ENCODE assay signal across 8 mouse cellular contexts in the genomic region with DNA sequence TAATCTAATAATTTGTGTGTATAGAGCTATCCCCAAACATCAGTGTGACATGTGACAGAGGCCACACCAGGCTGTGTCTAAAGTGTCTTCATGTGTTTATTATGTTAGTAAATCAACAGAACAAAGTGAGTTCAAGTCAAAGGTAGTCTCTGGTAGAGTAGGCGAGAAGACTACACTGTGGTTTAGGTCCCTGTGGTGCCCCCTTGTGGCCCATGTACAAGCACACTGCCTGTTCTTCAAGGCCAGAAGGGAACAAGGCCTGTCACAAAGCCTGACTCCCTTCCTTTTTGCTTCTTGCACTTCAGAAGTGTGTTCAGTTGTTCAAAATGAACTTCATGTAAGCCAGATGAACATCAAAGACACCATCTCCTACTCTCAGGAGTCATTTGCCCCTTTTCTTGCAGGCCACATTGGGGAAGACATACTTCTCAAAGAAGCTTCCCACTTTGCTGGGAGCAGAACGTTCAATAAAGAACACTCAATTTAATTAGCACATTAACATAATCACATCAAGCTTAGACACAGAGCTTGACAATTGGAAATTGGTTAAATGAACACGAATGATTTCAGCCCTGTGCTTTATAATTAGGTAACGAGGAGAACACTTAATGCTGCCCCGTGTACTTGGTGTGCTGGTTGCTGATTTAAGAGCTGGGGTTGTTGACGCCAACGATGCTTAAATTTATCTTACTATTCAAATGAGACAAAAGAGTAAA. TPM values are rescaled to one million over a fixed set of nuclear protein-coding genes. Genes with fewer than 3 reads are reported as not detected.
DNase-seq lines count a peak whose midpoint lies in the region; ATAC-seq and TF ChIP-seq lines count a peak whose summit lies in the region.
"Had no signal": no experiment of that assay in that cellular context is flagged by ENCODE, and none has a peak within 500 bp of the region (broad histone marks: within the 10 kb centered on the region; RNA-seq: fewer than 3 reads in every experiment).

No protein-coding gene starts in this region.

- no peaks in the 10 kb centered on the region for H3K36me3 ChIP-seq in MEL (ENCODE audit: control insufficient read depth in 1 of 2, insufficient read depth in 2 of 2, low read length in 2 of 2)
- no peaks in the 10 kb centered on the region for H3K36me3 ChIP-seq in kidney, postnatal 0 days (ENCODE audit: insufficient read depth, low read length)
- no peaks in the 10 kb centered on the region for H3K36me3 ChIP-seq in splenic B cell, adult 2 months (ENCODE audit: control insufficient read depth, insufficient read depth, low read length, poor library complexity, severe bottlenecking)
- H3K36me3 ChIP-seq: limb, embryonic 15.5 days had no signal

- H3K9ac ChIP-seq in MEL (ENCODE audit: control insufficient read depth, low read depth, low read length, poor library complexity, severe bottlenecking), result no peak overlapping the region
- no peak overlapping the region for H3K9ac ChIP-seq in kidney, postnatal 0 days (ENCODE audit: low read depth, low read length)
- H3K9ac ChIP-seq: limb, embryonic 15.5 days had no signal

- ATAC-seq in kidney, postnatal 0 days (replicated peaks; ENCODE audit: low FRiP score, low read depth), result peak; percentile 43; the same call in 1 of the 2 replicates

- H3K4me1 ChIP-seq in lung, adult 2 months (ENCODE audit: control insufficient read depth, insufficient read depth, low read length), result no peaks in the 10 kb centered on the region
- no peaks in the 10 kb centered on the region for H3K4me1 ChIP-seq in MEL (ENCODE audit: control insufficient read depth in 1 of 2, insufficient read depth in 2 of 2, low read length in 2 of 2)
- H3K4me1 ChIP-seq in bone marrow macrophage, adult 2 months (ENCODE audit: control insufficient read depth, insufficient read depth, low read length), result 0 out of 2 replicates have a peak, but pooled peaks cover 2% of the 10 kb centered on the region
- no peaks in the 10 kb centered on the region for H3K4me1 ChIP-seq in kidney, postnatal 0 days (replicated peaks; ENCODE audit: insufficient read depth, low read length)
- H3K4me1 ChIP-seq: limb, embryonic 15.5 days had no signal

- no peak overlapping the region for H3K27ac ChIP-seq in MEL (ENCODE audit: control insufficient read depth, low read depth, low read length)
- no peak overlapping the region for H3K27ac ChIP-seq in bone marrow macrophage, adult 2 months (ENCODE audit: insufficient read depth, low read depth, low read length)
- H3K27ac ChIP-seq in kidney, postnatal 0 days, result no peak overlapping the region
- H3K27ac ChIP-seq: limb, embryonic 15.5 days had no signal

- DNase-seq in lung, adult 2 months, result no peak
- DNase-seq in lung, postnatal 25 days (ENCODE audit: low spot score), result no peak
- peak; percentile 18 for DNase-seq in MEL (ENCODE audit: low read depth, low spot score)
- peak; percentile 59 for DNase-seq in kidney, postnatal 0 days (ENCODE audit: low spot score)
- DNase-seq in splenic B cell, adult 2 months (ENCODE audit: low read depth, low spot score), result peak; percentile 1
- DNase-seq in urinary bladder, adult 18-20 months (ENCODE audit: low spot score in 2 of 2), result no peak

- H3K27me3 ChIP-seq in MEL (ENCODE audit: control insufficient read depth in 1 of 2, insufficient read depth in 2 of 2, low read length in 2 of 2), result no peaks in the 10 kb centered on the region
- no peaks in the 10 kb centered on the region for H3K27me3 ChIP-seq in kidney, postnatal 0 days (ENCODE audit: insufficient read depth, low read length)
- H3K27me3 ChIP-seq in splenic B cell, adult 2 months (ENCODE audit: control insufficient read depth, insufficient read depth, low read length, poor library complexity, severe bottlenecking), result no peaks in the 10 kb centered on the region
- H3K27me3 ChIP-seq: limb, embryonic 15.5 days had no signal

- TF ChIP-seq RAD21 in MEL (IDR thresholded peaks at IDR 0.05; ENCODE audit: low read depth, low read length), result no peak; the same call in 1 of the 2 replicates

- H3K79me2 ChIP-seq in MEL (ENCODE audit: control insufficient read depth, insufficient read depth, low read length, poor library complexity), result no peaks in the 10 kb centered on the region

- WGBS in lung, adult 2 months, result 79% methylated on average over 7 of the region's 7 CpGs
- 73% methylated on average over 7 of the region's 7 CpGs for WGBS in kidney, postnatal 0 days

- H3K9me3 ChIP-seq in MEL (replicated peaks; ENCODE audit: insufficient read depth, low read length), result no peaks in the 10 kb centered on the region
- H3K9me3 ChIP-seq in kidney, postnatal 0 days (replicated peaks; ENCODE audit: low read length), result no peaks in the 10 kb centered on the region
- H3K9me3 ChIP-seq: limb, embryonic 15.5 days had no signal

- no peak overlapping the region for H3K4me2 ChIP-seq in kidney, postnatal 0 days (ENCODE audit: low read length)
- H3K4me2 ChIP-seq: limb, embryonic 15.5 days had no signal

- no peak for TF ChIP-seq POLR2A in lung, adult 2 months (IDR thresholded peaks at IDR 0.05; ENCODE audit: borderline replicate concordance, extremely low read depth, low read depth, low read length)
- TF ChIP-seq POLR2A in MEL (IDR thresholded peaks at IDR 0.05; ENCODE audit: control insufficient read depth in 1 of 2, insufficient read depth in 1 of 2, low read depth in 1 of 2, low read length in 2 of 2, poor library complexity in 1 of 2), result no peak
- no peak for TF ChIP-seq POLR2A in bone marrow macrophage, adult 2 months (IDR thresholded peaks at IDR 0.05; ENCODE audit: borderline replicate concordance, low read depth, low read length)

- no peak for TF ChIP-seq EP300 in MEL (IDR thresholded peaks at IDR 0.05; ENCODE audit: low read depth in 1 of 2, low read length in 2 of 2)

- TF ChIP-seq CTCF in lung, adult 2 months (IDR thresholded peaks at IDR 0.05; ENCODE audit: insufficient read depth, low read length), result peak; percentile 63
- peak; percentile 12 to 25 (median 12); a peak in 2 of 6 replicates for TF ChIP-seq CTCF in MEL (IDR thresholded peaks at IDR 0.05 in 2 of 3, conservative IDR thresholded peaks at IDR 0.05 in 1 of 3; ENCODE audit: control insufficient read depth in 1 of 3, insufficient read depth in 1 of 3, low read depth in 2 of 3, low read length in 3 of 3, poor library complexity in 1 of 3, severe bottlenecking in 1 of 3)
- peak; percentile 70 for TF ChIP-seq CTCF in bone marrow macrophage, adult 2 months (IDR thresholded peaks at IDR 0.05; ENCODE audit: low read depth, low read length)
- TF ChIP-seq CTCF in kidney, postnatal 0 days (IDR thresholded peaks at IDR 0.05; ENCODE audit: low read depth), result peak; percentile 75

- no peak overlapping the region for H3K4me3 ChIP-seq in lung, adult 2 months (replicated peaks; ENCODE audit: extremely low read depth, low read depth, low read length)
- no peak overlapping the region for H3K4me3 ChIP-seq in MEL (ENCODE audit: control insufficient read depth in 1 of 2, insufficient read depth in 1 of 2, low read depth in 2 of 2, low read length in 2 of 2)
- no peak overlapping the region for H3K4me3 ChIP-seq in bone marrow macrophage, adult 2 months (ENCODE audit: insufficient read depth, low read length)
- H3K4me3 ChIP-seq in kidney, postnatal 0 days (replicated peaks; ENCODE audit: low read depth, low read length), result no peak overlapping the region
- H3K4me3 ChIP-seq: limb, embryonic 15.5 days had no signal

TF ChIP-seq in MEL, 35 proteins besides CTCF, POLR2A, EP300 and RAD21:
- TF ChIP-seq ELF1 (IDR thresholded peaks at IDR 0.05; ENCODE audit: low read depth, low read length), result no peak
- no peak for TF ChIP-seq SMC3 (IDR thresholded peaks at IDR 0.05; ENCODE audit: low read depth, low read length)
- no peak for TF ChIP-seq ZC3H11A (IDR thresholded peaks at IDR 0.05; ENCODE audit: low read depth, low read length)
- no peak for TF ChIP-seq TBP (IDR thresholded peaks at IDR 0.05; ENCODE audit: low read depth, low read length)
- TF ChIP-seq ZMIZ1 (IDR thresholded peaks at IDR 0.05; ENCODE audit: low read depth, low read length), result no peak
- TF ChIP-seq MEF2A (IDR thresholded peaks at IDR 0.05; ENCODE audit: extremely low read depth, insufficient replicate concordance, low read depth, low read length, poor library complexity, severe bottlenecking), result no peak

RNA-seq across cellular contexts. Expression of a gene that starts 14.9 kb away (rescaled TPM):
- polyA plus RNA-seq in lung, adult 2 months (2012; rRNA removed), result 0.43 and 0.81 TPM in 2 replicates
- not detected in 2 replicates for total RNA-seq in MEL (2012; rRNA removed)
- polyA plus RNA-seq in MEL (2012; ENCODE audit: insufficient read depth in 1 of 2, insufficient read length in 2 of 2, low read depth in 1 of 2, low replicate concordance in 2 of 2, missing spikeins in 1 of 2), result not detected
- not detected in 2 replicates for polyA plus RNA-seq in bone marrow macrophage, adult 2 months (2012; ENCODE audit: insufficient read depth, insufficient read length, missing spikeins)
- 8.3 and 8.4 TPM in 2 replicates for polyA plus RNA-seq in kidney, postnatal 0 days (2015; fragmentation: Nextera tagmentation; extraction: Ambion mirVana)

Comparison
In these comparisons a context has a peak if more than half of its experiments do, and no peak if none do; other contexts are left out.
1. DNase-seq: peak in MEL (single experiment), kidney, postnatal 0 days (single experiment) and splenic B cell, adult 2 months (single experiment); none in lung, adult 2 months (single experiment), lung, postnatal 25 days (single experiment) and urinary bladder, adult 18-20 months (0 of 2).
2. CTCF ChIP-seq: peak in every context shown above with its lines; median percentile 75 in kidney, postnatal 0 days; 70 in bone marrow macrophage, adult 2 months; 63 in lung, adult 2 months; 12 in MEL.